Mouse (Mus musculus) liver, embryonic 15.5 days (tissue): Measurements from ENCODE around the gene Sun2. TPM values are rescaled to one million over a fixed set of nuclear protein-coding genes. Genes with fewer than 3 reads are reported as not detected.

Experiments used
- ATAC-seq: fragments of 200-750 bp; cut with Nextera tagmentation; 2 replicates; pipeline ENCODE4 v1.8.0; 2017; ENCODE audit warnings: moderate number of reproducible peaks, mild to moderate bottlenecking, moderate library complexity; ENCODE audit not compliant: insufficient read depth
- H3K27ac ChIP-seq: fragments of 300-500 bp; sonication (generic); replicated peaks from 2 replicates; pipeline ENCODE4 v1.5.1; 2015; ENCODE audit warnings: mild to moderate bottlenecking, inconsistent platforms
- H3K27me3 ChIP-seq: fragments of 300-500 bp; sonication (generic); 2 replicates; pipeline ENCODE4 v1.6.1; 2015; ENCODE audit warnings: mild to moderate bottlenecking, inconsistent platforms
- H3K36me3 ChIP-seq: fragments of 300-500 bp; sonication (generic); replicated peaks from 2 replicates; pipeline ENCODE4 v1.6.1; 2015; ENCODE audit warnings: moderate library complexity, mild to moderate bottlenecking, inconsistent platforms
- H3K4me1 ChIP-seq: fragments of 300-500 bp; sonication (generic); replicated peaks from 2 replicates; pipeline ENCODE4 v1.6.1; 2015; ENCODE audit warnings: inconsistent platforms
- H3K4me2 ChIP-seq: fragments of 300-500 bp; sonication (generic); 2 replicates; pipeline ENCODE4 v1.6.1; 2015; ENCODE audit warnings: moderate library complexity, mild to moderate bottlenecking, inconsistent platforms
- H3K4me3 ChIP-seq: fragments of 300-500 bp; sonication (generic); replicated peaks from 2 replicates; pipeline ENCODE4 v1.5.1; 2015; ENCODE audit warnings: mild to moderate bottlenecking, inconsistent platforms
- H3K9ac ChIP-seq: fragments of 300-500 bp; sonication (generic); 2 replicates; pipeline ENCODE4 v1.6.1; 2015; ENCODE audit warnings: moderate library complexity, mild to moderate bottlenecking, inconsistent platforms
- H3K9me3 ChIP-seq: fragments of 300-500 bp; sonication (generic); replicated peaks from 2 replicates; pipeline ENCODE4 v1.6.1; 2016; ENCODE audit warnings: inconsistent platforms
- WGBS: fragments of 180-500 bp; shearing (Covaris S2); methylation state at CpG from one replicate; pipeline ENCODE4 v1.1.7; 2015; ENCODE audit warnings: mixed read lengths; ENCODE audit not compliant: insufficient replicate concordance; 5-methylcytosine and 5-hydroxymethylcytosine counted together
- polyA plus RNA-seq: library from polyadenylated mRNA; unstranded; fragments of >200 nt; fragmentation: Nextera tagmentation; extraction: Ambion mirVana; gene quantifications from 2 replicates; pipeline ENCODE4 v1.2.1, GENCODE M21; 2015

Gene Sun2
- polyA plus RNA-seq, 1 experiment from 2014 or later = 2.6 TPM

DNA sequence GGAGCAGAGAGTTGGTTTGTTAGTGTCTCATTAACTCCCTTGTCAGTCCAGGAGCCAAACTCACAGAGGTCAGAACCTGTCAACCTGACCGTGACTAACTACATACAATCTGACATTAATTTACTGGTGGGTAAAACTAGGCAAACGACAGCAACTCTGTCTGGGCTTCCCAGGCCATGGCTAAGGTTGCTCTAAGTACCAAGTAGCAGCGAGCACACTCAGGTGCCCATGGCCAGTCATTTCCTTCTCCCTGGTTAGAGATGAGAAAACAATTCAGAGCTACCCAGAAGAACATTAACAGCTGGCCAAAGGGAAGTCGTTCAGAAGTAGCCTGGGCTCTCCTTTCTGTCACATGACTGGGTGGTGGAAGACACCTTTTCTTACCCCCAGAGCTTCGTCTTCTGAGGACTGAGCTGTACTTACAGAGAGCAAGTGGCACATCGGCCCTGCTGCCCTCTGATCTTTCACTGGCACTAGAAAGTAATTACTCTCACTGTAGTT, 57.1 kb downstream of the Sun2 start:
- ATAC-seq = no peak
- WGBS = 24% methylated on average over 6 of the region's 6 CpGs

GRCm38 (mm10) chr15:79684616-79685015, 57.7 kb downstream of the Sun2 start:
- no peaks in the 10 kb centered on the region for H3K27me3 ChIP-seq

More for the DNA sequence above, 57.1 kb downstream of the Sun2 start:
- Histone ChIP-seq H3K4me3 (peak overlapping the region; percentile 89), H3K9ac (peak overlapping the region; percentile 88), H3K36me3 (peaks cover 10% of the 10 kb centered on the region), H3K4me1 (peaks cover 83% of the 10 kb centered on the region), H3K4me2 (peak overlapping the region; percentile 82), H3K9me3 (no peaks in the 10 kb centered on the region), H3K27ac (peak overlapping the region; percentile 99), H3K27me3 (no peaks in the 10 kb centered on the region)

GRCm38 (mm10) chr15:79683707-79684465, 58.5 kb downstream of the Sun2 start:
- Histone ChIP-seq H3K27ac (peak overlapping the region; percentile 99), H3K9me3 (no peaks in the 10 kb centered on the region), H3K36me3 (peaks cover 17% of the 10 kb centered on the region), H3K9ac (peak overlapping the region; percentile 88), H3K27me3 (no peaks in the 10 kb centered on the region), H3K4me1 (peaks cover 72% of the 10 kb centered on the region), H3K4me3 (peak overlapping the region; percentile 89), H3K4me2 (peak overlapping the region; percentile 82)
- 54% methylated on average over 19 of the region's 19 CpGs for WGBS
- no peak for ATAC-seq

More at GRCm38 (mm10) chr15:79684616-79685015, 57.7 kb downstream of the Sun2 start:
- H3K4me1 ChIP-seq = peaks cover 78% of the 10 kb centered on the region
- H3K9me3 ChIP-seq = no peaks in the 10 kb centered on the region
- peaks cover 13% of the 10 kb centered on the region for H3K36me3 ChIP-seq
- no peak for ATAC-seq
- H3K4me2 ChIP-seq = peak overlapping the region; percentile 82
- peak overlapping the region; percentile 89 for H3K4me3 ChIP-seq
- H3K9ac ChIP-seq = peak overlapping the region; percentile 88
- peak overlapping the region; percentile 99 for H3K27ac ChIP-seq
- WGBS = 76% methylated on average over 6 of the region's 6 CpGs

- WGBS = 62% methylated on average over 6 of the region's 6 CpGs
- peaks cover 21% of the 10 kb centered on the region for H3K36me3 ChIP-seq
- ATAC-seq = no peak
- H3K4me1 ChIP-seq = peaks cover 66% of the 10 kb centered on the region
- peak overlapping the region; percentile 89 for H3K4me3 ChIP-seq
- peak overlapping the region; percentile 99 for H3K27ac ChIP-seq
- H3K9ac ChIP-seq = peak overlapping the region; percentile 88
- H3K4me2 ChIP-seq = peak overlapping the region; percentile 82
- H3K27me3 ChIP-seq = no peaks in the 10 kb centered on the region
- H3K9me3 ChIP-seq = no peaks in the 10 kb centered on the region
Observed at GRCm38 (mm10) chr15:79683146-79683545, 59.2 kb downstream of the Sun2 start.

DNA sequence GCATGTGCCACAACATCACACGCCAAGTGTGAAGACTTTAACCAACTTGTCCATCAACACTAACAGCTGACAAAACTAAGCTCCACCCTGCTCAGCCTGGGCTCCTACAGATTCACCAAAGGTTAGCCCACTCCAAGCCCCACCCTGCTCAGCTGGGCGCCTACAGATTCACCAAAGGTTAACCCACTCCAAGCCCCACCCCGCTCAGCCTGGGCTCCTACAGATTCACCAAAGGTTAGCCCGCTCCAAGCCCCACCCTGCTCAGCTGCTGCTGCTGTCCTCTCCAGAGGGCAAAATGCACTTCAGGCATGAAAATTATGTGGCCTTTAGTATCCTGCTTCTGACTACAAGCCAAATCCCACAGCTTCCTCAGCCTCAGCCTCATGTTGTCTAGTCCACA, 60.4 kb downstream of the Sun2 start:
- Histone ChIP-seq H3K9ac (peak overlapping the region; percentile 2; the same call in 1 of the 2 replicates), H3K4me1 (peaks cover 70% of the 10 kb centered on the region), H3K36me3 (peaks cover 30% of the 10 kb centered on the region), H3K4me3 (peak overlapping the region; percentile 89; the same call in 1 of the 2 replicates), H3K4me2 (peak overlapping the region; percentile 82), H3K27ac (peak overlapping the region; percentile 99), H3K27me3 (no peaks in the 10 kb centered on the region), H3K9me3 (no peaks in the 10 kb centered on the region)
- WGBS = 58% methylated on average over 4 of the region's 4 CpGs
- ATAC-seq = peak; percentile 43

DNA sequence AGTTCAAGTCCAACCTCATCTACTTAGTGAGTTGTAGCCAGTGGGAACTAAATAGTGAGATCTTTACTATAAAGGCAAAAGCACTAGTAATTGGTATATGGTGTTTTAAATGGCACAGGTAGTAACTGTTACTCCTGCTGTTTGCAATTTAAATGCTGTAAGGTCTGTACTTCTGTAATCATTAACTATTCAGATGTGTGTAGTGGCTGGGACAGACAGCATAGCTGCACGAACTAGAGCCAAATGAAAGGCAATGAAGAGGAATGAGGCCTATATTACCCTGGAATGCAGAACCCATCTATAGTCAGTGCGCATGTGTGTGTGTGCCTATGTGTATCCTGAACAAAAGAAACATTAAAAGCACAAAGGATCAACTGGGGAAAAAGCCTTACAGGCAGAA, 64.4 kb downstream of the Sun2 start:
- H3K9ac ChIP-seq = no peak overlapping the region
- no peaks in the 10 kb centered on the region for H3K27me3 ChIP-seq
- no peaks in the 10 kb centered on the region for H3K9me3 ChIP-seq
- no peak overlapping the region for H3K4me2 ChIP-seq
- 71% methylated on average over 2 of the region's 2 CpGs for WGBS
- no peak overlapping the region for H3K4me3 ChIP-seq
- H3K36me3 ChIP-seq = peaks cover 67% of the 10 kb centered on the region
- ATAC-seq = no peak
- H3K4me1 ChIP-seq = peaks cover 35% of the 10 kb centered on the region
- H3K27ac ChIP-seq = no peak overlapping the region

Other genes starting within 250 kb of the Sun2 start
- not detected in 2 replicates for gene Kcnj4, start 237.3 kb downstream of the Sun2 start, polyA plus RNA-seq
- 4.5 and 5.3 TPM in 2 replicates for gene Kdelr3, start 226.1 kb downstream of the Sun2 start, polyA plus RNA-seq
- gene Ddx17, start 195.8 kb downstream of the Sun2 start, polyA plus RNA-seq = 11.6 and 12.8 TPM in 2 replicates
- gene Dmc1, start 137.4 kb downstream of the Sun2 start, polyA plus RNA-seq = 0.18 and 0.24 TPM in 2 replicates
- 0.05 and 0.12 TPM in 2 replicates for gene Fam227a, start 83.6 kb downstream of the Sun2 start, polyA plus RNA-seq
- 12.3 and 12.7 TPM in 2 replicates for gene Cby1, start 83.3 kb downstream of the Sun2 start, polyA plus RNA-seq
- gene Tomm22, start 71.7 kb downstream of the Sun2 start, polyA plus RNA-seq = 124 and 134 TPM in 2 replicates
- 20.1 and 22.3 TPM in 2 replicates for gene Josd1, start 54.6 kb downstream of the Sun2 start, polyA plus RNA-seq
- 29.9 and 33.5 TPM in 2 replicates for gene Gtpbp1, start 51.7 kb downstream of the Sun2 start, polyA plus RNA-seq
- gene Dnal4, start 35.3 kb upstream of the Sun2 start, polyA plus RNA-seq = 7.7 and 9.0 TPM in 2 replicates
- 0.08 and 0.17 TPM in 2 replicates for gene Nptxr, start 62.2 kb upstream of the Sun2 start, polyA plus RNA-seq
- not detected in 2 replicates for gene Npcd, start 91.7 kb upstream of the Sun2 start, polyA plus RNA-seq
- 6.7 and 8.1 TPM in 2 replicates for gene Cbx6, start 92.2 kb upstream of the Sun2 start, polyA plus RNA-seq
- gene Apobec3, start 149.1 kb upstream of the Sun2 start, polyA plus RNA-seq = 33.5 and 34.5 TPM in 2 replicates
- gene Cbx7, start 228.6 kb upstream of the Sun2 start, polyA plus RNA-seq = 0.97 and 1.4 TPM in 2 replicates